Mouse (Mus musculus) forelimb bud, embryonic 11.5 days (tissue): Measurements from ENCODE around the gene Aip.

Experiments used
- DNase-seq: peaks from one replicate; pipeline ENCODE4 v3.0.0-alpha.2; 2012; ENCODE audit warnings: low read depth, low spot score

The Aip gene

GRCm38 (mm10) chr19:4125741-4126696 is at the start of gene Aip:
TSS of gene Aip (minus strand) at chr19:4125858.
- peak; percentile 97 for DNase-seq

GRCm38 (mm10) chr19:4172925-4173324 is 47.3 kb upstream of the Aip start:
- DNase-seq = no peak

- DNase-seq = no peak
Measured at GRCm38 (mm10) chr19:4171393-4172290, 46.0 kb upstream of the Aip start.

GRCm38 (mm10) chr19:4170723-4171392 is 45.2 kb upstream of the Aip start:
- no peak for DNase-seq

- no peak for DNase-seq
Measured at GRCm38 (mm10) chr19:4169810-4170209, 44.2 kb upstream of the Aip start.

GRCm38 (mm10) chr19:4169378-4169784 is 43.7 kb upstream of the Aip start:
- peak; percentile 98 for DNase-seq

- DNase-seq = no peak
Measured at GRCm38 (mm10) chr19:4166678-4167476, 41.2 kb upstream of the Aip start.

GRCm38 (mm10) chr19:4164721-4165120 is 39.1 kb upstream of the Aip start:
- DNase-seq = no peak

- no peak for DNase-seq
Measured at GRCm38 (mm10) chr19:4164100-4164499, 38.4 kb upstream of the Aip start.

- DNase-seq = no peak
Measured at GRCm38 (mm10) chr19:4163543-4163887, 37.9 kb upstream of the Aip start.

- DNase-seq = peak; percentile 94
Measured at GRCm38 (mm10) chr19:4162646-4163542, 37.2 kb upstream of the Aip start, which contains the start of gene Rps6kb2. TSS of gene Rps6kb2 (minus strand) at chr19:4163354.

GRCm38 (mm10) chr19:4159049-4159448 is 33.4 kb upstream of the Aip start:
- no peak for DNase-seq

- no peak for DNase-seq
Measured at GRCm38 (mm10) chr19:4156771-4157170, 31.1 kb upstream of the Aip start.

GRCm38 (mm10) chr19:4156073-4156579 is 30.5 kb upstream of the Aip start:
- no peak for DNase-seq

- no peak for DNase-seq
Measured at GRCm38 (mm10) chr19:4155223-4156072, 29.8 kb upstream of the Aip start.

GRCm38 (mm10) chr19:4154437-4155222 is 29.0 kb upstream of the Aip start:
- DNase-seq = no peak

- no peak for DNase-seq
Measured at GRCm38 (mm10) chr19:4153232-4153654, 27.6 kb upstream of the Aip start, which contains the start of gene Ptprcap. TSS of gene Ptprcap (plus strand) at chr19:4153604.
